Mouse (Mus musculus): Measurements from ENCODE around the gene Ifnb1.

Gene Ifnb1

GRCm38 (mm10) chr4:88496321-88497018, 26.1 kb downstream of the Ifnb1 start:
- no peak for DNase-seq

DNA sequence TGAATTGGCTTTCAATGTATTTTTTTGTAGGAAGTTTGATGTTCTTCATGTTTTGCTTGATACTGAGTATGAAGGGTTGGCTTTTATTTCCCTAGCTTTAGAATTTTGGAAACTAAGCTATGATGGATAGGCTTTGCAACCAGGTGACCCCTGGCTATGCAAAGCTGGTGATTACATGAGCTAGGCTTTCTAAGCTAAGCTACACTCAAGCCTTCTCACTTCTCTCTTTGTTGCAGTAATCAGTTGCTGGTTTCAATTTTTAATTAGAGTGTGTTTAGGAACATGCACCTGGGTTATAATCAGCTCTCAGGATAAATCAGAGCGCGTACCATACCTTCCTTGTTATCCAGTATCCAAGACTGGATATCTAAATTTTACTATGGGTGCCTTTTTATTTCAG, 33.0 kb downstream of the Ifnb1 start:
- no peak for DNase-seq

- no peak for DNase-seq
Measured at GRCm38 (mm10) chr4:88488107-88488506, 34.5 kb downstream of the Ifnb1 start.

DNA sequence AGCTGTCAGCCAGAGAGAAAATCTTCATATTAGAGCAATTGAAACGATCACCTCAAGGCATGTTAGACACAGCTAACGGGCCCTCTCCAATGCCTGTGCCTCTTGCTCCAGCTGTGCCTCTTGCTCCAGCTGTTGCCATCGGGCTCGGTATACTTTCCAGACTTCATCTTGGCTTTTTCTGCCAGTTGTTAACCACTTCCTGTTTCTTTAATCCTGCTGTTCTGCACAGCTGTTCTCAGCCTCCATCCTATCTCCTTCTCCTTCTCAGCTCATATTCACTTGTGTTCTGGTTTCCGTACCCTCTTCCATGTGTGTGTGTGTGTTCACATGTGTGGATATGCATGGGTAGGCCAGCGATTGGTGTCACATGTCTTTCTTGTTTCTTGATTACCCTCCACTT, 42.4 kb downstream of the Ifnb1 start:
- DNase-seq, result peak; percentile 9

DNA sequence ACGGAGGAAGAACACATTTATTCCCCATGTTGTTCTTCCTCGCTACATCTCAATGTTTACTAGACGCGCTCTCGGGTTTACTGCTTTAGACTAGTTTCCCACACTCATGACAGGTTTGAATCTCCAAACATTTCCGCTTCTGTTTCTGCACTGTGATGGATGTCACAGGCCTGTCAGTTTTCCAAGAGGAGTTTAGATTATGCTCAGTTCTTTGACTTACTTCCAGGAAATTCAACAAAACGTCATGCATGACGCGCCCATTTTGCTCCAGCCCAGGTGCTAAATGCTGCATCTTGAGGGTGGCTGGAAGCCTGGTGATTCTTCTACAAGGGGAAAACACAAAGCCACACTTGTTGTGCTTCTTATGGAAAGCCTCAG, 43.8 kb downstream of the Ifnb1 start:
- no peak for DNase-seq

GRCm38 (mm10) chr4:88478177-88478808, 44.3 kb downstream of the Ifnb1 start:
- DNase-seq, result no peak

GRCm38 (mm10) chr4:88476511-88477210, 45.9 kb downstream of the Ifnb1 start:
- DNase-seq, result no peak

- DNase-seq, result no peak
Measured at GRCm38 (mm10) chr4:88476084-88476483, 46.5 kb downstream of the Ifnb1 start.

All from thymus, postnatal 4 days (tissue).